Mouse (Mus musculus) embryonic facial prominence, embryonic 11.5 days (tissue): ENCODE measurements around the gene Ehf. TPM values are rescaled to one million over a fixed set of nuclear protein-coding genes. Genes with fewer than 3 reads are reported as not detected.

Experiments used
- ATAC-seq: fragments of 200-750 bp; cut with Nextera tagmentation; replicated peaks from 2 replicates; pipeline ENCODE4 v1.8.0; 2017; ENCODE audit warnings: low read depth; ENCODE audit not compliant: insufficient number of reproducible peaks, low FRiP score, low TSS enrichment
- DNase-seq: peaks from one replicate; pipeline ENCODE4 v3.0.0-alpha.2; 2015; ENCODE audit warnings: low spot score
- H3K27ac ChIP-seq: fragments of 300-500 bp; sonication (generic); replicated peaks from 2 replicates; pipeline ENCODE4 v1.5.1; 2014; ENCODE audit warnings: mild to moderate bottlenecking, low read depth, low read length, control low read depth
- H3K27me3 ChIP-seq: fragments of 300-500 bp; sonication (generic); 2 replicates; pipeline ENCODE4 v1.6.1; 2014; ENCODE audit warnings: mild to moderate bottlenecking, low read length, moderate library complexity, mixed read lengths; ENCODE audit not compliant: control insufficient read depth, insufficient read depth
- H3K36me3 ChIP-seq: fragments of 300-500 bp; sonication (generic); replicated peaks from 2 replicates; pipeline ENCODE4 v1.6.1; 2014; ENCODE audit warnings: low read depth, mild to moderate bottlenecking, low read length, moderate library complexity, mixed read lengths; ENCODE audit not compliant: control insufficient read depth, insufficient read depth
- H3K4me1 ChIP-seq: fragments of 300-500 bp; sonication (generic); 2 replicates; pipeline ENCODE4 v1.6.1; 2014; ENCODE audit warnings: low read length, mixed read lengths; ENCODE audit not compliant: control insufficient read depth, insufficient read depth
- H3K4me2 ChIP-seq: fragments of 300-500 bp; sonication (generic); 2 replicates; pipeline ENCODE4 v1.6.1; 2014; ENCODE audit warnings: low read depth, mild to moderate bottlenecking, control low read depth, low read length, moderate library complexity
- H3K4me3 ChIP-seq: fragments of 300-500 bp; sonication (generic); 2 replicates; pipeline ENCODE4 v1.5.1; 2014; ENCODE audit warnings: low read depth, low read length, control low read depth
- H3K9ac ChIP-seq: fragments of 300-500 bp; sonication (generic); replicated peaks from 2 replicates; pipeline ENCODE4 v1.6.1; 2014; ENCODE audit warnings: mild to moderate bottlenecking, control low read depth, low read length
- H3K9me3 ChIP-seq: fragments of 300-500 bp; sonication (generic); replicated peaks from 2 replicates; pipeline ENCODE4 v1.6.1; 2016; ENCODE audit warnings: mild to moderate bottlenecking, low read length, inconsistent platforms, mixed read lengths; ENCODE audit not compliant: control insufficient read depth
- WGBS: fragments of 180-500 bp; shearing (Covaris S2); extraction: QIAGEN DNeasy Blood & Tissue Kit; methylation state at CpG from one replicate; pipeline ENCODE4 v1.1.7; 2014; 5-methylcytosine and 5-hydroxymethylcytosine counted together
- polyA plus RNA-seq: library from polyadenylated mRNA; unstranded; fragments of >200 nt; fragmentation: Nextera tagmentation; extraction: Ambion mirVana; gene quantifications from 2 replicates; pipeline ENCODE4 v1.2.1, GENCODE M21; 2014

The Ehf gene
- polyA plus RNA-seq, 1 experiment from 2014 or later = 0.28 TPM

- H3K9me3 ChIP-seq = no peaks in the 10 kb centered on the region
- H3K4me2 ChIP-seq = no peak overlapping the region
- no peaks in the 10 kb centered on the region for H3K4me1 ChIP-seq
- H3K36me3 ChIP-seq = no peaks in the 10 kb centered on the region
- no peak overlapping the region for H3K27ac ChIP-seq
- no peaks in the 10 kb centered on the region for H3K27me3 ChIP-seq
- H3K9ac ChIP-seq = no peak overlapping the region
- no peak for DNase-seq
- H3K4me3 ChIP-seq = no peak overlapping the region
- 80% methylated on average over 1 of the region's 1 CpGs for WGBS
- ATAC-seq = no peak
Observed at GRCm38 (mm10) chr2:103279927-103280326, 23.2 kb downstream of the Ehf start.

DNA sequence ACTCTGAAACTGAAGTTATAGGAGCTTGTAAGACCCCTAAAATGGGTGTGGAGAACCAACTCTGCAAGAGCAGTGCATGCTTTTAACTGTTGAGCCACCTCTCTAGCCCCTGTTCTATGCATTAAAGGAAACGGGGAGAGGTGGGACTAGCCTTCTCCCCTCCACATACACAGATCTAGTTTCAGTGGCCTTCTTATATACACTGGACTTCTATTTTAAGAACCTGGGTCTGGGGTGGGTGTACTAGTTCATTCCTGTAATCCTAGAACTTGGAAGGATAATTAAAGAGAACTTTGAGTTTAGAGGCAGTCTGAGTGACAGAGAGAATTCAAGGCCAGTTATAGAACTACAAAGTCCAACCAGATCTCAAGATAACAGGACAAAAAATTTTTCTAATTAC, 24.6 kb downstream of the Ehf start:
- H3K27me3 ChIP-seq = no peaks in the 10 kb centered on the region
- no peak for DNase-seq
- no peak for ATAC-seq
- H3K4me2 ChIP-seq = no peak overlapping the region
- no peaks in the 10 kb centered on the region for H3K36me3 ChIP-seq
- no peak overlapping the region for H3K9ac ChIP-seq
- no peaks in the 10 kb centered on the region for H3K4me1 ChIP-seq
- WGBS = 52% methylated on average over 1 of the region's 1 CpGs
- H3K4me3 ChIP-seq = no peak overlapping the region
- H3K27ac ChIP-seq = no peak overlapping the region
- H3K9me3 ChIP-seq = no peaks in the 10 kb centered on the region

DNA sequence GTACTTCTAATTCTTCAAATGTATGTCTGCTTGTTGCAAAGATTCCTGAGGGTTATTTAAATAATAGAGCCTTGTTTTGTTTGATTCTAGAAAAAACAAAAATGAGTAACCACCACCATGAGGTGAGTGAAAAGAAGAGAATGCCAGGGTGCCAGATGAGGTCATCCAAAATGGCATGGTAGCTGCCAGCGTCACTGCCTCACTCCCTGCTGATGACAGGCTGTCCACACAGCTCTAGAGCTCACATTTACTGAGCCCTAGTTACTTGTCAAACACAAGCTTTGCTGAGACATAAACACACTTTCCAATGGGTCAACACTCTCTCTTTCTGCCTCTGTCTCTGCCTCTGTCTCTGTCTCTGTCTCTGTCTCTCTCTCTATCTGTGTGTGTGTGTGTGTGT, 25.3 kb downstream of the Ehf start:
- DNase-seq = no peak

DNA sequence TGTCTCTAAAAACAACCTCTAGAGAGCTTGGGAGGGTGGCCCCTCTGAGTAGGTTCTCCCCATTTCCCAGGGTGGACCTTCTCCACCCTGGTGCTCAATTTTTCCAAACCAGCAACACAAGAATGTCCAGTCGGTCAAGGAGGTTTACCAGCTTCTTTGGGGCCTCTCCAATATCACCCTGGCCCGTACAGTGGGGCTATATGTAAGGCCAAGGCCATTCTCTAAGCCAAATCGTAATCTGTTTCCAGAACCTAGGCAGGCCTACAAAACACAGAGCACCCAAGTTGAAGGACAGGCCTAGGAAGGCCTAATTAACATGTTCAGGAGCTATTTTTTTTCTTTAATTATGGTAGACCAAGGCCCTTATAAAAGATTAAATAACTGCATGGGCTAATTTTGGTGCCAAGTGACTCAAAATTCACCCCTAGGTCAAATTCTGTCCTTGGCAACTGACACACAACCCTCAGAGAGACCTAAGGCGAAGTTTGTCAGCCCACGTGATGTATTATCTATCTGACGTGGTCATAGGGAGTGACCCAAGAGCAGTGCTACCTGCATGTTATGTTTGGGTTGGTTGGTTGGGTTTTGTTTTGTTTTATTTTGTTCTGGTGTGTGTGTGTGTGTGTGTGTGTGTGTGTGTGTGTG, 27.6 kb downstream of the Ehf start:
- DNase-seq = no peak
- no peak overlapping the region for H3K4me3 ChIP-seq
- no peaks in the 10 kb centered on the region for H3K27me3 ChIP-seq
- 85% methylated on average over 6 of the region's 6 CpGs for WGBS
- no peaks in the 10 kb centered on the region for H3K36me3 ChIP-seq
- no peaks in the 10 kb centered on the region for H3K4me1 ChIP-seq
- no peak for ATAC-seq
- no peak overlapping the region for H3K9ac ChIP-seq
- H3K4me2 ChIP-seq = no peak overlapping the region
- H3K9me3 ChIP-seq = no peaks in the 10 kb centered on the region
- no peak overlapping the region for H3K27ac ChIP-seq

More for the DNA sequence above, 25.3 kb downstream of the Ehf start:
- Histone ChIP-seq H3K4me2 (no peak overlapping the region), H3K9ac (no peak overlapping the region), H3K4me1 (no peaks in the 10 kb centered on the region), H3K27me3 (no peaks in the 10 kb centered on the region), H3K27ac (no peak overlapping the region), H3K9me3 (no peaks in the 10 kb centered on the region), H3K36me3 (no peaks in the 10 kb centered on the region), H3K4me3 (no peak overlapping the region)
- WGBS = 61% methylated on average over 1 of the region's 1 CpGs
- ATAC-seq = no peak

DNA sequence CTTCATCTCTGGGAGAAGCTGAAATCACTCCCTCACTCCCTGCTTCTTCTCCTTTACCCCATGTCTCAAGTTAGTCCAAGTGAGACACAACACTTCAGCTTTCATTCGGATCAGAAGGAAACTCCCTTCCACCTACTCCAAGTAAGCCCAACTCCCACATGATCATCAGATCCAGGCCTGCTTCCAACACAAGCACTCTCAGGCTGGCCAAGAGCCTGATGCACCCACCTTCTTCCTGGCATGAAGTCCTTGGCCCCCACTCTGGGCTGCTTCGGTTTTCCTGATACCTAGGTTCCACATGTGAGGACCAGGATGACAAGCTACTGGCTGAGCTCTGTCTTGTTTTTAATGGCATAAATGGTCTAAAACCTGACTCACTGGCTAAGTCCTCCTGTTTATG, 28.3 kb downstream of the Ehf start:
- DNase-seq (no peak), ATAC-seq (no peak)
- Histone ChIP-seq H3K36me3 (no peaks in the 10 kb centered on the region), H3K4me3 (no peak overlapping the region), H3K27ac (no peak overlapping the region), H3K4me2 (no peak overlapping the region), H3K4me1 (no peaks in the 10 kb centered on the region), H3K9me3 (no peaks in the 10 kb centered on the region), H3K27me3 (no peaks in the 10 kb centered on the region), H3K9ac (no peak overlapping the region)
- 89% methylated on average over 2 of the region's 2 CpGs for WGBS

DNA sequence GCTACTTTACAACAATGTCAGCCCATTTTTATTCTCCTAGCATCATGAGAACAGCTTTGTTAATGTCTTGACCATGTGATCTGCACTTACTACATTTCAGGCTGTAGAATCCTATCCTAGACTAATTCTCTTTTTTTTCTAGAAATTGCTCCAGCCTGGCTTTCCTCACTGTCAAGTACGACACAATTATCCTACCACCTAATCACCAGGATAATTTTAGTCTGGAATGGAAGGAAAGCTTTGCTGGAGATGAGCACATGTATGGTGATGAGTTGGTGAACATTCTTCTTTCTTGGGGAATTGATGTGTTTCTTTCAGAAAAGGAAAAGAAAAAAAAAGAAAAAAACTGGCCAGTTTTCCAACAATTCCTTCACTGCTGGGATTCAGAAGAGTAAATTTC, 28.8 kb downstream of the Ehf start:
- DNase-seq (no peak), ATAC-seq (no peak)
- no peaks in the 10 kb centered on the region for H3K27me3 ChIP-seq
- no peak overlapping the region for H3K4me2 ChIP-seq
- WGBS = 84% methylated on average over 1 of the region's 1 CpGs
- H3K4me1 ChIP-seq = no peaks in the 10 kb centered on the region
- H3K9me3 ChIP-seq = no peaks in the 10 kb centered on the region
- H3K27ac ChIP-seq = no peak overlapping the region
- no peak overlapping the region for H3K9ac ChIP-seq
- H3K4me3 ChIP-seq = no peak overlapping the region
- H3K36me3 ChIP-seq = no peaks in the 10 kb centered on the region

DNA sequence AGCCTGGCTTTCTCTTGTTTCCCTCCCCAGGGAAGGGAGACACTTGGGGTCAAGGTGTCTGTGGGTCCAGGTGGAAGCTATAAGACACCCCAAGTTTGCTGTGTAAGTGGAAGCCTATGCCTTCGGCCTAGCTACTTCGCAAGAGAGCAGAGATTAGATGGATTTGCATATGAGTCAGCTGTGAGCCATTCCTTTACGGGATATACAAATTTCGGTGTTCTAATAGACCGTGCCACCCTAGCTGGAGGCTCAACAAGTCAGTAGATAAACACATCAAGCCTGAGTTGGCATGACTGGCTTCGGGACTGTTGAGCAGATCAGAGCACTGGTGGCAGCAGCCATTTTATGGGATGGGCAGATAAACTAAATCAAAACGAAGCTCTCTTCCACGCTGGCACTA, 31.6 kb downstream of the Ehf start:
- H3K27ac ChIP-seq = no peak overlapping the region
- H3K36me3 ChIP-seq = no peaks in the 10 kb centered on the region
- 90% methylated on average over 8 of the region's 8 CpGs for WGBS
- ATAC-seq = no peak
- H3K27me3 ChIP-seq = no peaks in the 10 kb centered on the region
- H3K4me3 ChIP-seq = no peak overlapping the region
- H3K9me3 ChIP-seq = no peaks in the 10 kb centered on the region
- no peak for DNase-seq
- H3K4me2 ChIP-seq = no peak overlapping the region
- H3K9ac ChIP-seq = no peak overlapping the region
- no peaks in the 10 kb centered on the region for H3K4me1 ChIP-seq

DNA sequence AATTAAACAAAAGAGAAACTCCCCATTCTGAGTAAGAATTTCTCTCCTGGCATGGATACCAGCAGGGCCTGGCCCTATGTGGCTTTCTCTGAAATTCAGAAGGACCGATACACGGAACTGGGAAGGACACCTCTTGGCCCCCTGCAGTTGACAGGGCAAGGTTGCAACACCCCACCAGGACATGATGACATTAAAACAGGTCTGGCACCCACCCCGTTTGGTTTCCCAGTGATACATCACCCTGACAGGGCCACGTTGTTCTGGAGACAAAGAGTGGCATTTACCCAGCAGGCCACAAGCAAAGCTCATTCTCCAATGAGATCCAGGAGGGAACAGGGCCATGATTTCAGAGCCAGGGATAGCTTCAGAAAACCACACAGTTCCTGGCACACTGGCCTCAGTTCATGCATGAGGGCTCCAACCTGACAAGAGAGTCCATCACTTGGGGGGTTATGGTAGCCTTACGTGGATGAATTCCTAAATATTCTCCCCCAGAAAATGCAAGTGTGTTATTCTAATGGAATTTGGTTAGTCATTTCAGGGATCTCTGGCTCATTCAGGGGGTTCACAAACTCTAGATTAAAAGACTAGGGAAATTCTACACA, 32.4 kb downstream of the Ehf start:
- Histone ChIP-seq H3K27ac (no peak overlapping the region), H3K4me2 (no peak overlapping the region), H3K27me3 (no peaks in the 10 kb centered on the region), H3K9me3 (no peaks in the 10 kb centered on the region), H3K4me3 (no peak overlapping the region), H3K9ac (no peak overlapping the region), H3K4me1 (no peaks in the 10 kb centered on the region), H3K36me3 (no peaks in the 10 kb centered on the region)
- DNase-seq (no peak), ATAC-seq (no peak)
- 84% methylated on average over 5 of the region's 5 CpGs for WGBS
